Mouse (Mus musculus) lung, embryonic 15.5 days (tissue): Measurements from ENCODE around the gene Siglec1. TPM values are rescaled to one million over a fixed set of nuclear protein-coding genes. Genes with fewer than 3 reads are reported as not detected.
A peak's percentile ranks its signal among the peaks of the same experiment; 100 is the strongest.

ENCODE experiments used
- ATAC-seq: fragments of 200-750 bp; cut with Nextera tagmentation; 2 replicates; pipeline ENCODE4 v1.8.0; 2017; ENCODE audit warnings: moderate number of reproducible peaks, borderline replicate concordance; ENCODE audit not compliant: low FRiP score, low TSS enrichment; ENCODE audit errors: extremely low read depth
- H3K27ac ChIP-seq: fragments of 300-500 bp; sonication (generic); 2 replicates; pipeline ENCODE4 v1.5.1; 2015; ENCODE audit warnings: moderate library complexity, mild to moderate bottlenecking, inconsistent platforms
- H3K27me3 ChIP-seq: fragments of 300-500 bp; sonication (generic); 2 replicates; pipeline ENCODE4 v1.6.1; 2015; ENCODE audit warnings: inconsistent platforms
- H3K36me3 ChIP-seq: fragments of 300-500 bp; sonication (generic); 2 replicates; pipeline ENCODE4 v1.6.1; 2015; ENCODE audit warnings: inconsistent platforms
- H3K4me1 ChIP-seq: fragments of 300-500 bp; sonication (generic); 2 replicates; pipeline ENCODE4 v1.6.1; 2015; ENCODE audit warnings: inconsistent platforms
- H3K4me2 ChIP-seq: fragments of 300-500 bp; sonication (generic); 2 replicates; pipeline ENCODE4 v1.6.1; 2015; ENCODE audit warnings: inconsistent platforms, mild to moderate bottlenecking, moderate library complexity
- H3K4me3 ChIP-seq: fragments of 300-500 bp; sonication (generic); 2 replicates; pipeline ENCODE4 v1.5.1; 2015; ENCODE audit warnings: mild to moderate bottlenecking, inconsistent platforms
- H3K9ac ChIP-seq: fragments of 300-500 bp; sonication (generic); 2 replicates; pipeline ENCODE4 v1.6.1; 2015; ENCODE audit warnings: inconsistent platforms
- H3K9me3 ChIP-seq: fragments of 300-500 bp; sonication (generic); 2 replicates; pipeline ENCODE4 v1.6.1; 2016; ENCODE audit warnings: inconsistent platforms
- WGBS: fragments of 180-500 bp; shearing (Covaris S2); methylation state at CpG from one replicate; pipeline ENCODE4 v1.1.7; 2015; 5-methylcytosine and 5-hydroxymethylcytosine counted together
- microRNA-seq: library from miRNA; unstranded; fragments of <30 nt; microRNA quantifications from one replicate; pipeline ENCODE4, GENCODE M21; 2016
- polyA plus RNA-seq: library from polyadenylated mRNA; unstranded; fragments of >200 nt; fragmentation: Nextera tagmentation; extraction: Ambion mirVana; gene quantifications from 2 replicates; pipeline ENCODE4 v1.2.1, GENCODE M21; 2015

The Siglec1 gene
- polyA plus RNA-seq, 1 experiment from 2014 or later = 0.47 TPM

GRCm38 (mm10) chr2:131029065-131029935 is 57.3 kb downstream of the Siglec1 start:
- no peak overlapping the region for H3K4me2 ChIP-seq
- H3K27me3 ChIP-seq = no peaks in the 10 kb centered on the region
- no peak overlapping the region for H3K4me3 ChIP-seq
- no peak overlapping the region for H3K9ac ChIP-seq
- no peaks in the 10 kb centered on the region for H3K4me1 ChIP-seq
- 0 out of 2 replicates have a peak overlapping the region, but pooled peaks have one; percentile 3 for H3K27ac ChIP-seq
- H3K9me3 ChIP-seq = no peaks in the 10 kb centered on the region
- 45% methylated on average over 9 of the region's 9 CpGs for WGBS
- H3K36me3 ChIP-seq = peaks cover 10% of the 10 kb centered on the region; the same call in 1 of the 2 replicates
- no peak for ATAC-seq

GRCm38 (mm10) chr2:131026941-131027340 is 59.6 kb downstream of the Siglec1 start:
- H3K27ac ChIP-seq = no peak overlapping the region
- ATAC-seq = no peak
- H3K4me2 ChIP-seq = no peak overlapping the region
- H3K4me3 ChIP-seq = no peak overlapping the region
- WGBS = 91% methylated on average over 3 of the region's 3 CpGs
- H3K36me3 ChIP-seq = peaks cover 15% of the 10 kb centered on the region; the same call in 1 of the 2 replicates
- H3K27me3 ChIP-seq = no peaks in the 10 kb centered on the region
- no peaks in the 10 kb centered on the region for H3K9me3 ChIP-seq
- no peak overlapping the region for H3K9ac ChIP-seq
- H3K4me1 ChIP-seq = no peaks in the 10 kb centered on the region

- Histone ChIP-seq H3K27me3 (no peaks in the 10 kb centered on the region), H3K4me2 (no peak overlapping the region), H3K4me1 (no peaks in the 10 kb centered on the region), H3K9ac (no peak overlapping the region), H3K36me3 (peaks cover 15% of the 10 kb centered on the region; the same call in 1 of the 2 replicates), H3K9me3 (no peaks in the 10 kb centered on the region), H3K27ac (no peak overlapping the region), H3K4me3 (no peak overlapping the region)
- no peak for ATAC-seq
- 86% methylated on average over 2 of the region's 2 CpGs for WGBS
These were observed 61.3 kb downstream of the Siglec1 start for GRCm38 (mm10) chr2:131025230-131025629.

Small RNA genes within 50 kb of the gene (microRNA-seq; reads per million reads assigned to microRNA genes)
- gene Mir6973b = not detected

Other genes starting within 250 kb of the Siglec1 start
- gene 4930402H24Rik, start 180.4 kb downstream of the Siglec1 start, polyA plus RNA-seq = 26.2 and 29.0 TPM in 2 replicates
- gene Atrn, start 180.3 kb downstream of the Siglec1 start, polyA plus RNA-seq = 5.4 and 5.5 TPM in 2 replicates
- gene Gfra4, start 43.7 kb downstream of the Siglec1 start, polyA plus RNA-seq = 12.5 and 12.9 TPM in 2 replicates
- 4.0 and 8.1 TPM in 2 replicates for gene Adam33, start 23.0 kb downstream of the Siglec1 start, polyA plus RNA-seq
- gene Hspa12b, start 40.5 kb upstream of the Siglec1 start, polyA plus RNA-seq = 15.0 and 16.5 TPM in 2 replicates
- gene Gm11037, start 46.7 kb upstream of the Siglec1 start, polyA plus RNA-seq = not detected in 2 replicates
- gene 1700037H04Rik, start 73.3 kb upstream of the Siglec1 start, polyA plus RNA-seq = 60.4 and 61.5 TPM in 2 replicates
- gene Cenpb, start 93.3 kb upstream of the Siglec1 start, polyA plus RNA-seq = 12.6 and 14.1 TPM in 2 replicates
- gene Cdc25b, start 100.2 kb upstream of the Siglec1 start, polyA plus RNA-seq = 56.1 and 58.4 TPM in 2 replicates
- 5.0 and 5.8 TPM in 2 replicates for gene Spef1, start 100.5 kb upstream of the Siglec1 start, polyA plus RNA-seq
- gene Ap5s1, start 120.3 kb upstream of the Siglec1 start, polyA plus RNA-seq = 22.6 and 27.0 TPM in 2 replicates
- 18.5 and 19.7 TPM in 2 replicates for gene Mavs, start 147.3 kb upstream of the Siglec1 start, polyA plus RNA-seq
- 37.5 and 39.6 TPM in 2 replicates for gene Pank2, start 175.7 kb upstream of the Siglec1 start, polyA plus RNA-seq